28 mouse cellular contexts compared by ENCODE assay signal in genomic region chr13:11308716-11309115, GRCm38 (mm10).
DNase-seq lines count a peak whose midpoint lies in the region; ATAC-seq and TF ChIP-seq lines count a peak whose summit lies in the region.
"Had no signal": no experiment of that assay in that cellular context is flagged by ENCODE, and none has a peak within 500 bp of the region (broad histone marks: within the 10 kb centered on the region; RNA-seq: fewer than 3 reads in every experiment).

No protein-coding gene starts in this region.

- H3K27ac ChIP-seq in hindbrain, embryonic 13.5 days = no peak overlapping the region; the same call in 1 of the 2 replicates
- H3K27ac ChIP-seq in hindbrain, embryonic 10.5 days = no peak overlapping the region
- no peak overlapping the region for H3K27ac ChIP-seq in midbrain, embryonic 12.5 days (replicated peaks)
- H3K27ac ChIP-seq in midbrain, embryonic 11.5 days (ENCODE audit: low read depth, low read length) = no peak overlapping the region
- no peak overlapping the region for H3K27ac ChIP-seq in midbrain, postnatal 0 days (ENCODE audit: low read depth, low read length)
- H3K27ac ChIP-seq: embryonic facial prominence, embryonic 15.5 days; gastrocnemius, adult 2 months; heart, embryonic 10.5 days; limb, embryonic 10.5 days; liver, embryonic 15.5 days; lung, embryonic 15.5 days; neural tube, embryonic 13.5 days had no signal

- no peaks in the 10 kb centered on the region; the same call in 1 of the 2 replicates for H3K4me1 ChIP-seq in hindbrain, embryonic 13.5 days (replicated peaks)
- H3K4me1 ChIP-seq in hindbrain, embryonic 10.5 days (replicated peaks) = 0 out of 2 replicates have a peak, but pooled peaks cover 3% of the 10 kb centered on the region
- no peaks in the 10 kb centered on the region for H3K4me1 ChIP-seq in midbrain, embryonic 12.5 days
- no peaks in the 10 kb centered on the region for H3K4me1 ChIP-seq in midbrain, embryonic 11.5 days (ENCODE audit: control insufficient read depth, insufficient read depth, low read length)
- H3K4me1 ChIP-seq in midbrain, postnatal 0 days (ENCODE audit: insufficient read depth, low read length) = no peaks in the 10 kb centered on the region
- H3K4me1 ChIP-seq: embryonic facial prominence, embryonic 15.5 days; heart, embryonic 10.5 days; limb, embryonic 10.5 days; liver, embryonic 15.5 days; lung, embryonic 15.5 days; neural tube, embryonic 13.5 days had no signal

- H3K9me3 ChIP-seq in hindbrain, embryonic 13.5 days = peaks cover 4% of the 10 kb centered on the region; the same call in 1 of the 2 replicates
- peaks cover 6% of the 10 kb centered on the region; the same call in 1 of the 2 replicates for H3K9me3 ChIP-seq in hindbrain, embryonic 10.5 days
- no peaks in the 10 kb centered on the region for H3K9me3 ChIP-seq in midbrain, embryonic 12.5 days
- no peaks in the 10 kb centered on the region for H3K9me3 ChIP-seq in midbrain, embryonic 11.5 days (ENCODE audit: control insufficient read depth, low read length)
- peaks cover 3% of the 10 kb centered on the region; the same call in 1 of the 2 replicates for H3K9me3 ChIP-seq in midbrain, postnatal 0 days (ENCODE audit: low read length)
- H3K9me3 ChIP-seq: embryonic facial prominence, embryonic 15.5 days; G1E; limb, embryonic 10.5 days; liver, embryonic 15.5 days; lung, embryonic 15.5 days had no signal

- H3K36me3 ChIP-seq in hindbrain, embryonic 13.5 days = no peaks in the 10 kb centered on the region
- no peaks in the 10 kb centered on the region for H3K36me3 ChIP-seq in hindbrain, embryonic 10.5 days
- no peaks in the 10 kb centered on the region for H3K36me3 ChIP-seq in midbrain, embryonic 12.5 days
- no peaks in the 10 kb centered on the region for H3K36me3 ChIP-seq in midbrain, embryonic 11.5 days (ENCODE audit: control insufficient read depth, insufficient read depth, low read length)
- no peaks in the 10 kb centered on the region for H3K36me3 ChIP-seq in midbrain, postnatal 0 days (ENCODE audit: insufficient read depth, low read length)
- H3K36me3 ChIP-seq: embryonic facial prominence, embryonic 15.5 days; G1E; heart, embryonic 10.5 days; limb, embryonic 10.5 days; liver, embryonic 15.5 days; lung, embryonic 15.5 days; neural tube, embryonic 13.5 days had no signal

- H3K27me3 ChIP-seq in hindbrain, embryonic 13.5 days = no peaks in the 10 kb centered on the region
- H3K27me3 ChIP-seq in hindbrain, embryonic 10.5 days (ENCODE audit: insufficient read depth, poor library complexity, severe bottlenecking) = no peaks in the 10 kb centered on the region
- H3K27me3 ChIP-seq in midbrain, embryonic 12.5 days = no peaks in the 10 kb centered on the region
- no peaks in the 10 kb centered on the region for H3K27me3 ChIP-seq in midbrain, embryonic 11.5 days (ENCODE audit: control insufficient read depth, insufficient read depth, low read length)
- no peaks in the 10 kb centered on the region for H3K27me3 ChIP-seq in midbrain, postnatal 0 days (ENCODE audit: insufficient read depth, low read length)
- H3K27me3 ChIP-seq: CH12.LX; embryonic facial prominence, embryonic 15.5 days; liver, embryonic 15.5 days; lung, embryonic 15.5 days; neural tube, embryonic 13.5 days had no signal

- H3K9ac ChIP-seq in hindbrain, embryonic 13.5 days = no peak overlapping the region
- no peak overlapping the region for H3K9ac ChIP-seq in midbrain, embryonic 12.5 days (replicated peaks)
- H3K9ac ChIP-seq in midbrain, embryonic 11.5 days (ENCODE audit: low read length) = no peak overlapping the region
- no peak overlapping the region for H3K9ac ChIP-seq in midbrain, postnatal 0 days (replicated peaks; ENCODE audit: low read length, poor library complexity, severe bottlenecking)
- H3K9ac ChIP-seq: embryonic facial prominence, embryonic 15.5 days; liver, embryonic 15.5 days; lung, embryonic 15.5 days; neural tube, embryonic 13.5 days had no signal

- H3K4me3 ChIP-seq in hindbrain, embryonic 13.5 days = no peak overlapping the region
- no peak overlapping the region for H3K4me3 ChIP-seq in hindbrain, embryonic 10.5 days
- no peak overlapping the region for H3K4me3 ChIP-seq in midbrain, embryonic 12.5 days
- no peak overlapping the region for H3K4me3 ChIP-seq in midbrain, embryonic 11.5 days (ENCODE audit: low read depth, low read length)
- H3K4me3 ChIP-seq in midbrain, postnatal 0 days (ENCODE audit: low read depth, low read length) = no peak overlapping the region
- H3K4me3 ChIP-seq: embryonic facial prominence, embryonic 15.5 days; gastrocnemius, adult 2 months; heart, embryonic 10.5 days; limb, embryonic 10.5 days; liver, embryonic 15.5 days; lung, embryonic 15.5 days; myocyte; neural tube, embryonic 13.5 days had no signal

- TF ChIP-seq CTCF in midbrain, postnatal 0 days (IDR thresholded peaks at IDR 0.05) = no peak

- H3K4me2 ChIP-seq in hindbrain, embryonic 13.5 days = no peak overlapping the region
- no peak overlapping the region for H3K4me2 ChIP-seq in midbrain, embryonic 12.5 days (replicated peaks)
- no peak overlapping the region for H3K4me2 ChIP-seq in midbrain, embryonic 11.5 days
- H3K4me2 ChIP-seq in midbrain, postnatal 0 days (ENCODE audit: low read depth, low read length, poor library complexity, severe bottlenecking) = no peak overlapping the region
- H3K4me2 ChIP-seq: embryonic facial prominence, embryonic 15.5 days; liver, embryonic 15.5 days; lung, embryonic 15.5 days; neural tube, embryonic 13.5 days had no signal

- ATAC-seq in hindbrain, embryonic 13.5 days (ENCODE audit: low FRiP score) = peak; percentile 54; the same call in 1 of the 2 replicates
- 0 out of 2 replicates have a peak, but pooled peaks have one; percentile 27 for ATAC-seq in midbrain, embryonic 12.5 days (ENCODE audit: low FRiP score, low read depth)
- no peak for ATAC-seq in midbrain, embryonic 11.5 days (ENCODE audit: low FRiP score)
- no peak for ATAC-seq in midbrain, postnatal 0 days (ENCODE audit: low FRiP score)
- ATAC-seq: intestine, embryonic 16.5 days had no signal

- 66% methylated on average over 2 of the region's 2 CpGs for WGBS in hindbrain, embryonic 13.5 days
- WGBS in hindbrain, embryonic 10.5 days = 83% methylated on average over 2 of the region's 2 CpGs
- 81% methylated on average over 2 of the region's 2 CpGs for WGBS in midbrain, embryonic 12.5 days
- WGBS in midbrain, embryonic 11.5 days = 86% methylated on average over 2 of the region's 2 CpGs
- WGBS in midbrain, postnatal 0 days = 44% methylated on average over 2 of the region's 2 CpGs

- DNase-seq in hindbrain, embryonic 10.5 days (ENCODE audit: low spot score) = no peak
- DNase-seq in midbrain, embryonic 11.5 days (ENCODE audit: low spot score, missing footprints) = no peak
- peak; percentile 7 for DNase-seq in layer of hippocampus, adult 9-11 months
- peak; percentile 26 for DNase-seq in midbrain, postnatal 0 days (ENCODE audit: low spot score)
- DNase-seq in embryo, embryonic 11 days = no peak
- DNase-seq: adrenal gland, adult 2 months; B cell, adult 2 months; cerebellum, adult 2 months; gastrocnemius, adult 2 months; kidney, adult 9 months; kidney, postnatal 14 days; liver; lung, postnatal 4 days; retina, postnatal 1 day; right cerebral cortex, postnatal 4 days; thymus, postnatal 25 days had no signal

Comparison
In these comparisons a context has a peak if more than half of its experiments do, and no peak if none do; other contexts are left out.
1. ATAC-seq: peak in hindbrain, embryonic 13.5 days (single experiment) and midbrain, embryonic 12.5 days (single experiment); none in midbrain, embryonic 11.5 days (single experiment) and midbrain, postnatal 0 days (single experiment).
2. DNase-seq: peak in layer of hippocampus, adult 9-11 months (single experiment) and midbrain, postnatal 0 days (single experiment); none in hindbrain, embryonic 10.5 days (single experiment), midbrain, embryonic 11.5 days (single experiment) and embryo, embryonic 11 days (single experiment).